Mouse (Mus musculus): ENCODE measurements around the gene Rabgap1l. TPM values are rescaled to one million over a fixed set of nuclear protein-coding genes. Genes with fewer than 3 reads are reported as not detected.

Gene Rabgap1l
- polyA plus RNA-seq (2014; fragmentation: Illumina TruSeq; extraction: RNeasy Lipid Tissue Mini Kit (QIAGEN cat#74804); ENCODE audit: low read depth, low replicate concordance): 135 TPM

DNA sequence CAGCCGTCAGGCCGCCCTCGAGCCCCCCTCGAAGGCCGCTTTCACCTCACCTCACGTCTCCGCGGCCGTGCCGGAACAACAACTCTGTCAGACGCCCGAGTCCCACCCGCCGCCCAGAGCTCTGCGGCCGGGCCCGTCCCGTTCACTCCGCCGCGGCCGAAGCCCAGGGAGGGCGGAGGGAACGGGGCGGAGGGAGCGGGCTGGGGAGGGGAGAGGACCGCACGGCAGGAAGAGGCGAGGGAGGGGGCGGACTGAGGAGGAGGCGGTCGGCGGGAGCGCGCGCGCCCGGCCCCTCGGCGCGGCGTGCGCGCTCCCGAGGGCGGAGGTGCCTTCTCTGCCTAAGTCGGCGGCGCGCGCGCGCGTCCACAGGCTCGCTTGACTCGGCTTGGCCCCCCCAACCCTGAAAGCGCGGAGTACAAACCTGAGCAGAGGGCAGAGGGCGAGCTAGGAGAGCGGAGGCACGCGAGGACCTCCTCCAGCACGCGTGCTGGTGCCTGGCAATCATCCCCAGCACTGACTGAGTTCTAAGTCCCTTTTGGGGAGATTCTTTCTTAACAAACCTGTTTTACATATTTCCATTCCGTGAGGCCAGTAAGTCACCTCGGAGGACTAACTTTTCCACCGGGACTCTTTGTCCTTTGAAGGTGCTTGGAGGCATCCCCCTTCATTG, at the start of gene Rabgap1l:
Gene Rabgap1l, minus strand, starts transcription at position 526 of the 670 bp plus-strand sequence.

DNA sequence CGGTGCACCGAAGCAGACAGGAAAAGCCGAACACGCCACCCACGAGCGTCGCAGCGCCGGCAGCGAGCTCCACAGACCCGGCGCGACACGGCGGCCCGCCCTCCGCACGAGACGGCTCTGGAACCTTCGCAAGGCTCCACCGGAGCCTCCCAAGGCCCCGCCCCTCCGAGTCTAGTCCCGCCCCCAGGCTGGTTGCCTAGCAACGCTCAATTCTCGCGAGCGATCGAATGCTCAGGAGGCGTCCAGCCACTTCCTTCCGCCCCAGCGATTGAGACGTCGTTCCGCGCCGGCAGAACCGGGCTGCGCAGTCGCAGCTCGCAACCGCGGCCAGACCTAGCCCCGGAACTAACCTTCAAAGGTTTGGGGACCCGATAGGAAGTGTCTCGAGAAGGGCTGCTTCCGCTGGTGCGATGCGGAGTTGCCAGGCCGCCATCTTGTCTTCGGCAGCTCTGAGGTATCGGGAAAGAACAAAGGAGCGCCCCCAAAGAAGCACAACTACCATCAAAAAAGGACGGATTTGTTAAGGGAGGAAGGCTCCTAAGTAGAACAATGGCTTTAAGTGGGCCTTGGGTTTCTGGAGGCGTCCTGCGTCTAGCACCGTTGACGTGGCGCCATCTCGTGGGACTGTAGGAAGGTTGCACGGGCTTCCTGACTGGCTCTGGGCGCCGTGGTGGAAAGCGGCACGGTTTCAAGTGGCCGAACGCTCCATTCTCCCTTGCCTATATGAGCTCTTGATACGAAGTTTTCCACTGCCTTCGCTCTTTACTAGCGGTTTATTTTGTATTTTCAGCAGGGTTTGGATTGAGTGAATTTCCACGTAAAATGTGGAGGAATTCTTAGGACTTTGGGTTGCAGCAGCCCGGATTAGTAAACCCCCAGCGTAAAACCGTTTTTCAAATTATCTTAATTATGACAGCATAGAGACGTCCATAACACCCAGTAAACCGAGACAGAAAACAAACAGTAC, 580.0 kb downstream of the Rabgap1l start, which contains the start of gene Cacybp:
Gene Cacybp, minus strand, starts transcription at position 173 of the 967 bp plus-strand sequence.

DNA sequence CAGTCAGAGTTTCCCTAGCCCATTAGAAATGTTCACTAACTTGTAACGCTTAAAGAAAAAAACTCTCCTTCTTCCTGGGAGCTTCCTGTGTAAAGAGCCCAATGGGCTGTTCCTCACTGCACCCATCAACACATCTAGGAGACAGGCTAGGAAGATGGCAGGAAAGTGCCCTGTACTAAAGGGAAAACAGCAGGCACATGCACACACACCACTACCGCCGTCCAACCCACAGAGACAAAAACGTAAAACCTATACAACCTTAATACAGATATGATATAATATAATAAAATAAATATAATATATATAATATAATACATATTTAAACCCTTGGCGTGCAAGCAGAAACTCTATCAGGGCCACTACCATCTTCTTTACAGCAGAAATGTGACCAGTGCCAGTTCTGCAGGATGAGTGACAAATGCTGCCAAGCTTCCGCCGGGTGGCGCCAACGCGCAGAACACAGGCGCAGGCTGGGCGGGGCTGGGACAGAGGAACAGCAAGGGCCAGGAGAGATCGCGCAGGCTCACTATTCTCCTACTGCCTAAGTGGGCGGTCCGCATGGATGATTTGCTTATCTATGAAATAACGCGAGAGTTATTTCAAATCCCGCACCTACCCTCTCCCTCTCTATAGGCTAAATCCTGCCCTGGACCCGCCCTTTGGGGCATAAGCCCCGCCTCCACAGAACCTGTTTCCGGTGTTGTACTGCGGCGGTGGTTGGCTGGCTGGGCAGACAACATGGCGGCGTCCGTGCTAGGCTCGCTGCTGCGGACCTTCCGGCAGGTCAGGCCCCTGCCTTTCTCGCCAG, 598.3 kb downstream of the Rabgap1l start, which contains the start of gene Mrps14:
Gene Mrps14, plus strand, starts transcription at position 687 of the 808 bp plus-strand sequence.

Other genes with a start within 250 kb of the Rabgap1l start
- gene Rc3h1, start 113.2 kb upstream of the Rabgap1l start, polyA plus RNA-seq (2014; fragmentation: Illumina TruSeq; extraction: RNeasy Lipid Tissue Mini Kit (QIAGEN cat#74804); ENCODE audit: low read depth, low replicate concordance): 30.6 TPM
- 0.48 TPM for gene Serpinc1, start 185.4 kb upstream of the Rabgap1l start, polyA plus RNA-seq (2014; fragmentation: Illumina TruSeq; extraction: RNeasy Lipid Tissue Mini Kit (QIAGEN cat#74804); ENCODE audit: low read depth, low replicate concordance)
- 10.5 TPM for gene Zbtb37, start 241.6 kb upstream of the Rabgap1l start, polyA plus RNA-seq (2014; fragmentation: Illumina TruSeq; extraction: RNeasy Lipid Tissue Mini Kit (QIAGEN cat#74804); ENCODE audit: low read depth, low replicate concordance)

All from testis, adult 10 weeks (tissue).